23 mouse cellular contexts compared by ENCODE assay signal in genomic region chr7:120126976-120127685, GRCm38 (mm10). TPM values are rescaled to one million over a fixed set of nuclear protein-coding genes. Genes with fewer than 3 reads are reported as not detected.
DNase-seq lines count a peak whose midpoint lies in the region; ATAC-seq lines count a peak whose summit lies in the region.
"Had no signal": no experiment of that assay in that cellular context is flagged by ENCODE, and none has a peak within 500 bp of the region (broad histone marks: within the 10 kb centered on the region; RNA-seq: fewer than 3 reads in every experiment).

No protein-coding gene starts in this region.

- no peaks in the 10 kb centered on the region for H3K9me3 ChIP-seq in heart, embryonic 12.5 days (replicated peaks)
- no peaks in the 10 kb centered on the region for H3K9me3 ChIP-seq in kidney, embryonic 15.5 days (replicated peaks)
- no peaks in the 10 kb centered on the region for H3K9me3 ChIP-seq in limb, embryonic 10.5 days (replicated peaks)
- H3K9me3 ChIP-seq: heart, embryonic 13.5 days; hindbrain, embryonic 15.5 days; liver, embryonic 15.5 days had no signal

- WGBS in heart, embryonic 12.5 days: 28% methylated on average over 5 of the region's 5 CpGs
- WGBS in kidney, embryonic 15.5 days: 13% methylated on average over 5 of the region's 5 CpGs
- WGBS in limb, embryonic 10.5 days: 27% methylated on average over 5 of the region's 5 CpGs

- H3K27ac ChIP-seq in heart, embryonic 12.5 days (ENCODE audit: poor library complexity, severe bottlenecking): no peak overlapping the region
- peak overlapping the region; percentile 82 for H3K27ac ChIP-seq in kidney, embryonic 15.5 days
- peak overlapping the region; percentile 80 for H3K27ac ChIP-seq in limb, embryonic 10.5 days
- H3K27ac ChIP-seq: heart, embryonic 13.5 days; hindbrain, embryonic 15.5 days; liver, embryonic 15.5 days had no signal

- H3K36me3 ChIP-seq in heart, embryonic 12.5 days: no peaks in the 10 kb centered on the region
- no peaks in the 10 kb centered on the region for H3K36me3 ChIP-seq in kidney, embryonic 15.5 days
- no peaks in the 10 kb centered on the region for H3K36me3 ChIP-seq in limb, embryonic 10.5 days
- H3K36me3 ChIP-seq: heart, embryonic 13.5 days; hindbrain, embryonic 15.5 days; liver, embryonic 15.5 days had no signal

- peaks cover 9% of the 10 kb centered on the region for H3K4me1 ChIP-seq in heart, embryonic 12.5 days (replicated peaks)
- peaks cover 27% of the 10 kb centered on the region for H3K4me1 ChIP-seq in kidney, embryonic 15.5 days
- peaks cover 31% of the 10 kb centered on the region for H3K4me1 ChIP-seq in limb, embryonic 10.5 days
- H3K4me1 ChIP-seq: hindbrain, embryonic 15.5 days had no signal

- no peak overlapping the region for H3K4me2 ChIP-seq in heart, embryonic 12.5 days
- H3K4me2 ChIP-seq in kidney, embryonic 15.5 days: 0 out of 2 replicates have a peak overlapping the region, but pooled peaks have one; percentile 4
- H3K4me2 ChIP-seq: heart, embryonic 13.5 days; hindbrain, embryonic 15.5 days; liver, embryonic 15.5 days had no signal

- H3K4me3 ChIP-seq in heart, embryonic 12.5 days: no peak overlapping the region
- H3K4me3 ChIP-seq in kidney, embryonic 15.5 days (replicated peaks): no peak overlapping the region
- no peak overlapping the region for H3K4me3 ChIP-seq in limb, embryonic 10.5 days
- H3K4me3 ChIP-seq: heart, embryonic 13.5 days; hindbrain, embryonic 15.5 days; liver, embryonic 15.5 days had no signal

- DNase-seq in heart, adult 11 months: peak; percentile 54
- DNase-seq in kidney, adult 18-20 months: no peak
- DNase-seq in embryo, embryonic 11 days: peak; percentile 55
- no peak for DNase-seq in limb, embryonic 10.5 days (ENCODE audit: low spot score)
- DNase-seq in urinary bladder, postnatal 4 days (ENCODE audit: low spot score in 2 of 2): no peak
- DNase-seq in gastrocnemius, postnatal 4 days (ENCODE audit: low spot score in 2 of 2): no peak
- DNase-seq: cerebellum, adult 9-10 months; gastrocnemius, postnatal 14 days; kidney, adult 8-10 months; lung, postnatal 10 days; right cerebral cortex, adult 18-20 months; thymus, adult 18-20 months had no signal

- ATAC-seq in heart, embryonic 12.5 days (ENCODE audit: insufficient number of reproducible peaks, low FRiP score): no peak
- ATAC-seq in kidney, embryonic 15.5 days (replicated peaks; ENCODE audit: low FRiP score): peak; percentile 53

- H3K9ac ChIP-seq in heart, embryonic 12.5 days: no peak overlapping the region
- no peak overlapping the region for H3K9ac ChIP-seq in kidney, embryonic 15.5 days
- H3K9ac ChIP-seq: heart, embryonic 13.5 days; hindbrain, embryonic 15.5 days; liver, embryonic 15.5 days had no signal

- H3K27me3 ChIP-seq in heart, embryonic 12.5 days (replicated peaks): no peaks in the 10 kb centered on the region
- no peaks in the 10 kb centered on the region for H3K27me3 ChIP-seq in kidney, embryonic 15.5 days
- no peaks in the 10 kb centered on the region for H3K27me3 ChIP-seq in limb, embryonic 10.5 days (ENCODE audit: low read depth, poor library complexity, severe bottlenecking)
- H3K27me3 ChIP-seq: heart, embryonic 13.5 days; hindbrain, embryonic 15.5 days; liver, embryonic 15.5 days had no signal

RNA-seq across cellular contexts. Expression of gene Zp2, which starts 18.0 kb away (rescaled TPM):
- not detected in 2 replicates for polyA plus RNA-seq in heart, embryonic 12.5 days (2016; fragmentation: Nextera tagmentation; extraction: Ambion mirVana)
- polyA plus RNA-seq in kidney, embryonic 15.5 days (2015; fragmentation: Nextera tagmentation; extraction: Ambion mirVana): 0.17 and 0.19 TPM in 2 replicates
- polyA plus RNA-seq in limb, embryonic 10.5 days (2016; fragmentation: Nextera tagmentation; extraction: Ambion mirVana): not detected in 2 replicates
- total RNA-seq in gastrocnemius, postnatal 4 days (2021): 1 to 10 TPM; 1.4 to 2.2 TPM
- total RNA-seq: left cerebral cortex, postnatal 25 days; megakaryocyte, adult 5-6 weeks; MEL had no signal
- polyA plus RNA-seq: forebrain, embryonic 11.5 days; hindbrain, embryonic 15.5 days; liver, embryonic 15.5 days; neural tube, embryonic 11.5 days; stomach, embryonic 14.5 days had no signal

RNA-seq across cellular contexts. Expression of gene Tmem159, which starts 25.0 kb away (rescaled TPM):
- polyA plus RNA-seq in heart, embryonic 12.5 days (2016; fragmentation: Nextera tagmentation; extraction: Ambion mirVana): 22.3 and 22.6 TPM in 2 replicates
- polyA plus RNA-seq in kidney, embryonic 15.5 days (2015; fragmentation: Nextera tagmentation; extraction: Ambion mirVana): 32.5 and 48.2 TPM in 2 replicates
- polyA plus RNA-seq in limb, embryonic 10.5 days (2016; fragmentation: Nextera tagmentation; extraction: Ambion mirVana): 13.6 and 14.6 TPM in 2 replicates
- total RNA-seq in gastrocnemius, postnatal 4 days (2021): 10 to 100 TPM; 11.2 to 11.4 TPM
- total RNA-seq: MEL had no signal

RNA-seq across cellular contexts. Expression of gene Dnah3, which starts 32.1 kb away (rescaled TPM):
- not detected in 2 replicates for polyA plus RNA-seq in heart, embryonic 12.5 days (2016; fragmentation: Nextera tagmentation; extraction: Ambion mirVana)
- not detected in 2 replicates for polyA plus RNA-seq in kidney, embryonic 15.5 days (2015; fragmentation: Nextera tagmentation; extraction: Ambion mirVana)
- polyA plus RNA-seq in limb, embryonic 10.5 days (2016; fragmentation: Nextera tagmentation; extraction: Ambion mirVana): not detected in 2 replicates
- not detected for total RNA-seq in gastrocnemius, postnatal 4 days (2021)
- total RNA-seq: gastrocnemius, postnatal 14 days; megakaryocyte, adult 5-6 weeks; MEL had no signal
- polyA plus RNA-seq: heart, embryonic 13.5 days; liver, embryonic 15.5 days; neural tube, embryonic 11.5 days had no signal

RNA-seq across cellular contexts. Expression of gene Anks4b, which starts 46.5 kb away (rescaled TPM):
- 0.05 TPM in 1 of 2 replicates, not detected in the other for polyA plus RNA-seq in heart, embryonic 12.5 days (2016; fragmentation: Nextera tagmentation; extraction: Ambion mirVana)
- 3.0 and 3.1 TPM in 2 replicates for polyA plus RNA-seq in kidney, embryonic 15.5 days (2015; fragmentation: Nextera tagmentation; extraction: Ambion mirVana)
- not detected in 2 replicates for polyA plus RNA-seq in limb, embryonic 10.5 days (2016; fragmentation: Nextera tagmentation; extraction: Ambion mirVana)
- total RNA-seq in gastrocnemius, postnatal 4 days (2021): under 1 TPM; 0.10 TPM
- total RNA-seq: megakaryocyte, adult 5-6 weeks; MEL had no signal
- polyA plus RNA-seq: forebrain, embryonic 11.5 days; hindbrain, embryonic 15.5 days; neural tube, embryonic 11.5 days; stomach, embryonic 14.5 days had no signal

Comparison
In these comparisons a context has a peak if more than half of its experiments do, and no peak if none do; other contexts are left out.
1. DNase-seq: peak in heart, adult 11 months (single experiment) and embryo, embryonic 11 days (single experiment); none in kidney, adult 18-20 months (single experiment), limb, embryonic 10.5 days (single experiment), urinary bladder, postnatal 4 days (0 of 2) and gastrocnemius, postnatal 4 days (0 of 2).